Mouse (Mus musculus): ENCODE results near the gene Slc8a3.

DNA sequence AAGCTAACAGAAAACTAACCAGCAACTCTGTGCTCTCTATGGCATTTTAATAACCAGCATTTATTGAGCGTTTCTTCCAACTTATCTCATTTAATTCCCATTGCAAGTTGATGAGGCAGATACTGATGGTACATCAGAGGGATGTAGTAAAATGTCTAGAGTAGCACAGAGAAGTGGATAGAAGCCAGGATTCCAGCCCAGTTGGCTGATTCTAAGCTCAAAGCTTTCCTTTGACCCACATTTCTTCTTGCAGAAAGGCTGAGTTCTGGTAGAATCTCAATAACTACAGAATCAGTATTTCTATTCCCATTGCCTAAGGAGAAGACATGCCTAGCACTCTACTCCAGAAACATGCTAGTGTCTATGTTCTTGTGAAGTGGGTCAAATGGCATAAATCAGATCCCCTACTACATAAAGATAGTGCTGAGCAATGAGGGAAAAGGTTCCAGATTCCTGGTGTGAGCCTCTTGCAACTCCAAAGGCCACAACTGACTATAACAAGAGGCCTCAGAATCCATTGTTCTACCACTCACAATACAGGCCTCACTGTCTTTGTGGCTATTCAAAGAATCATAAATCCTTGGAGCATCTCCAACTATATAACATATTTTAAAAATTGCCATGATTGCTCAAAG, 99.1 kb downstream of the Slc8a3 start:
- TF ChIP-seq JUND (conservative IDR thresholded peaks at IDR 0.05; ENCODE audit: low read depth, low read length) (no peak), USF1 (IDR thresholded peaks at IDR 0.05; ENCODE audit: low read depth, low read length) (no peak), SMC3 (IDR thresholded peaks at IDR 0.05; ENCODE audit: low read depth, low read length) (no peak), MYC (IDR thresholded peaks at IDR 0.05; ENCODE audit: low read depth, low read length) (no peak), CTCF (conservative IDR thresholded peaks at IDR 0.05 in 1 of 2, IDR thresholded peaks at IDR 0.05 in 1 of 2; ENCODE audit: low read depth in 2 of 2, low read length in 2 of 2) (no peak), EP300 (IDR thresholded peaks at IDR 0.05; ENCODE audit: low read length) (no peak), SIN3A (IDR thresholded peaks at IDR 0.05; ENCODE audit: low read length) (no peak)
